Mouse (Mus musculus) forebrain, embryonic 10.5 days (tissue): Measurements from ENCODE around the gene Gm9. TPM values are rescaled to one million over a fixed set of nuclear protein-coding genes. Genes with fewer than 3 reads are reported as not detected.

Experiments used
- polyA plus RNA-seq: library from polyadenylated mRNA; unstranded; fragments of >200 nt; fragmentation: Nextera tagmentation; extraction: Ambion mirVana; gene quantifications from 2 replicates; pipeline ENCODE4 v1.2.1, GENCODE M21; 2016

The Gm9 gene
- polyA plus RNA-seq, 1 experiment from 2014 or later: not detected

Other genes with a start within 250 kb of the Gm9 start
- gene Sept6, start 219.2 kb downstream of the Gm9 start, polyA plus RNA-seq: 33.6 and 34.5 TPM in 2 replicates
- not detected in 2 replicates for gene Sowahd, start 162.2 kb downstream of the Gm9 start, polyA plus RNA-seq
- gene Rpl39, start 125.6 kb downstream of the Gm9 start, polyA plus RNA-seq: 489 and 493 TPM in 2 replicates
- 23.7 and 23.9 TPM in 2 replicates for gene Upf3b, start 100.7 kb downstream of the Gm9 start, polyA plus RNA-seq
- 19.6 and 21.2 TPM in 2 replicates for gene Nkap, start 84.2 kb downstream of the Gm9 start, polyA plus RNA-seq
- 0.09 and 0.17 TPM in 2 replicates for gene Akap14, start 42.2 kb downstream of the Gm9 start, polyA plus RNA-seq
- 376 and 385 TPM in 2 replicates for gene Ndufa1, start 19.9 kb downstream of the Gm9 start, polyA plus RNA-seq
- 11.2 and 12.9 TPM in 2 replicates for gene Rnf113a1, start 19.8 kb downstream of the Gm9 start, polyA plus RNA-seq
- gene Rhox1, start 11.2 kb upstream of the Gm9 start, polyA plus RNA-seq: not detected in 2 replicates
- not detected in 2 replicates for gene Rhox2a, start 33.9 kb upstream of the Gm9 start, polyA plus RNA-seq
- gene Rhox3a, start 38.9 kb upstream of the Gm9 start, polyA plus RNA-seq: not detected in 2 replicates
- not detected in 2 replicates for gene Rhox4a, start 54.3 kb upstream of the Gm9 start, polyA plus RNA-seq
- not detected in 2 replicates for gene Rhox3a2, start 169.0 kb upstream of the Gm9 start, polyA plus RNA-seq
- 0.27 and 0.32 TPM in 2 replicates for gene Rhox4a2, start 179.8 kb upstream of the Gm9 start, polyA plus RNA-seq
- not detected in 2 replicates for gene Rhox2b, start 201.0 kb upstream of the Gm9 start, polyA plus RNA-seq
- not detected in 2 replicates for gene Rhox4b, start 221.5 kb upstream of the Gm9 start, polyA plus RNA-seq
- 0.43 and 0.77 TPM in 2 replicates for gene Rhox2c, start 242.6 kb upstream of the Gm9 start, polyA plus RNA-seq
- not detected in 2 replicates for gene Rhox3c, start 247.5 kb upstream of the Gm9 start, polyA plus RNA-seq